Mouse (Mus musculus): ENCODE measurements around the gene Rin3.

- TF ChIP-seq CTCF (IDR thresholded peaks at IDR 0.05; ENCODE audit: low read depth): no peak
- TF ChIP-seq EP300 (optimal IDR thresholded peaks at IDR 0.05): no peak
These were observed 142.3 kb downstream of the Rin3 start for GRCm38 (mm10) chr12:102425048-102425578.
